In genomic region chr10:120864446-120864845, GRCm38 (mm10) we compare ENCODE assay signal across 9 mouse cellular contexts. TPM values are rescaled to one million over a fixed set of nuclear protein-coding genes. Genes with fewer than 3 reads are reported as not detected.
A peak's percentile ranks its signal among the peaks of the same experiment; 100 is the strongest.
DNase-seq lines count a peak whose midpoint lies in the region; ATAC-seq and TF ChIP-seq lines count a peak whose summit lies in the region.
"Had no signal": no experiment of that assay in that cellular context is flagged by ENCODE, and none has a peak within 500 bp of the region (broad histone marks: within the 10 kb centered on the region; RNA-seq: fewer than 3 reads in every experiment).

No protein-coding gene starts in this region.

- no peak overlapping the region for H3K9ac ChIP-seq in neural tube, embryonic 15.5 days (replicated peaks)
- H3K9ac ChIP-seq in midbrain, embryonic 14.5 days (replicated peaks; ENCODE audit: low read length): no peak overlapping the region
- H3K9ac ChIP-seq: neural tube, embryonic 12.5 days had no signal

- ATAC-seq in neural tube, embryonic 15.5 days (ENCODE audit: low FRiP score): no peak
- ATAC-seq in midbrain, embryonic 14.5 days (ENCODE audit: low FRiP score, low TSS enrichment): no peak

- H3K27me3 ChIP-seq in neural tube, embryonic 15.5 days (replicated peaks): no peaks in the 10 kb centered on the region
- no peaks in the 10 kb centered on the region for H3K27me3 ChIP-seq in midbrain, embryonic 14.5 days (ENCODE audit: control insufficient read depth, insufficient read depth, low read length)
- H3K27me3 ChIP-seq: neural tube, embryonic 12.5 days had no signal

- WGBS in neural tube, embryonic 15.5 days: 33% methylated on average over 9 of the region's 9 CpGs
- WGBS in midbrain, embryonic 14.5 days: 33% methylated on average over 9 of the region's 9 CpGs

- DNase-seq in neural tube, embryonic 10.5 days (ENCODE audit: extremely low spot score, low spot score): peak; percentile 62
- DNase-seq in ZHBTc4 (ENCODE audit: low read depth, low spot score): peak; percentile 76
- peak; percentile 61 for DNase-seq in embryo, embryonic 9.5 days (ENCODE audit: extremely low spot score)
- DNase-seq in induced T-regulatory cell, adult 2 months (ENCODE audit: low read depth): peak; percentile 77
- DNase-seq in left cerebral cortex, adult 2 months (ENCODE audit: extremely low spot score in 1 of 2, low spot score in 2 of 2): peak; percentile 69 to 72
- peak; percentile 91 for DNase-seq in midbrain, embryonic 14.5 days
- peak; percentile 20 to 32 for DNase-seq in thymus, postnatal 36 days

- no peak overlapping the region for H3K4me2 ChIP-seq in neural tube, embryonic 15.5 days
- no peak overlapping the region for H3K4me2 ChIP-seq in midbrain, embryonic 14.5 days (ENCODE audit: low read length)
- H3K4me2 ChIP-seq: neural tube, embryonic 12.5 days had no signal

- H3K4me1 ChIP-seq in neural tube, embryonic 15.5 days: no peaks in the 10 kb centered on the region
- no peaks in the 10 kb centered on the region for H3K4me1 ChIP-seq in midbrain, embryonic 14.5 days (ENCODE audit: control insufficient read depth, insufficient read depth, low read length)
- H3K4me1 ChIP-seq: neural tube, embryonic 12.5 days had no signal

- TF ChIP-seq CTCF in left cerebral cortex, adult 2 months (IDR thresholded peaks at IDR 0.05): peak; percentile 94

- intact Hi-C loops in left cerebral cortex, adult 2 months (cut with DNase I): loop anchor here (5.0 to 10.0 kb wide), 3 partner anchors 430 to 617 kb away; no protein-coding TSS in a partner anchor

- no peak overlapping the region for H3K4me3 ChIP-seq in neural tube, embryonic 15.5 days (replicated peaks)
- no peak overlapping the region for H3K4me3 ChIP-seq in left cerebral cortex, adult 2 months
- no peak overlapping the region for H3K4me3 ChIP-seq in midbrain, embryonic 14.5 days (replicated peaks; ENCODE audit: low read depth, low read length)
- H3K4me3 ChIP-seq: neural tube, embryonic 12.5 days had no signal

- no peak overlapping the region for H3K27ac ChIP-seq in neural tube, embryonic 15.5 days (replicated peaks)
- no peak overlapping the region for H3K27ac ChIP-seq in left cerebral cortex, adult 2 months
- H3K27ac ChIP-seq in midbrain, embryonic 14.5 days (replicated peaks; ENCODE audit: low read depth, low read length): no peak overlapping the region
- H3K27ac ChIP-seq: neural tube, embryonic 12.5 days had no signal

- no peaks in the 10 kb centered on the region for H3K9me3 ChIP-seq in neural tube, embryonic 15.5 days (replicated peaks)
- no peaks in the 10 kb centered on the region for H3K9me3 ChIP-seq in midbrain, embryonic 14.5 days (ENCODE audit: control insufficient read depth, low read length)
- H3K9me3 ChIP-seq: neural tube, embryonic 12.5 days had no signal

- no peaks in the 10 kb centered on the region for H3K36me3 ChIP-seq in neural tube, embryonic 15.5 days
- no peaks in the 10 kb centered on the region for H3K36me3 ChIP-seq in midbrain, embryonic 14.5 days (ENCODE audit: control insufficient read depth, insufficient read depth, low read length)
- H3K36me3 ChIP-seq: neural tube, embryonic 12.5 days had no signal

RNA-seq across cellular contexts. Expression of gene Msrb3, which starts 34.5 kb away (rescaled TPM):
- polyA plus RNA-seq in neural tube, embryonic 15.5 days (2015; fragmentation: Nextera tagmentation; extraction: Ambion mirVana): 1.2 and 4.1 TPM in 2 replicates
- total RNA-seq in left cerebral cortex, adult 2 months (2021): 1 to 10 TPM; 6.4 to 7.2 TPM
- 0.55 and 1.2 TPM in 2 replicates for polyA plus RNA-seq in midbrain, embryonic 14.5 days (2014; fragmentation: Nextera tagmentation; extraction: Ambion mirVana)

Comparison
In these comparisons a context has a peak if more than half of its experiments do, and no peak if none do; other contexts are left out.
1. DNase-seq: peak in every context shown above with its lines; median percentile 91 in midbrain, embryonic 14.5 days; 77 in induced T-regulatory cell, adult 2 months; 76 in ZHBTc4; 70 in left cerebral cortex, adult 2 months; 62 in neural tube, embryonic 10.5 days; 61 in embryo, embryonic 9.5 days; 26 in thymus, postnatal 36 days.